Mouse (Mus musculus) testis, adult 2 months (tissue): ENCODE measurements around the gene Raet1e. TPM values are rescaled to one million over a fixed set of nuclear protein-coding genes. Genes with fewer than 3 reads are reported as not detected.
"Not testable (repeated sequence)": the region's sequence is repeated elsewhere in the genome, so short reads cannot be mapped to it uniquely, and the experiment has no call there.

Experiments used
- H3K27ac ChIP-seq: fragments of 200-500 bp; 2 replicates; pipeline ENCODE4 v1.5.1; 2012; ENCODE audit warnings: low read depth, low read length; ENCODE audit not compliant: control insufficient read depth, insufficient read depth
- H3K27me3 ChIP-seq: fragments of 200-500 bp; 2 replicates; pipeline ENCODE4 v1.6.1; 2012; ENCODE audit warnings: mild to moderate bottlenecking, low read length, moderate library complexity; ENCODE audit not compliant: control insufficient read depth, insufficient read depth
- H3K36me3 ChIP-seq: fragments of 200-500 bp; 2 replicates; pipeline ENCODE4 v1.6.1; 2012; ENCODE audit warnings: mild to moderate bottlenecking, low read length; ENCODE audit not compliant: control insufficient read depth, insufficient read depth
- H3K4me1 ChIP-seq: fragments of 200-500 bp; 2 replicates; pipeline ENCODE4 v1.6.1; 2012; ENCODE audit warnings: low read length; ENCODE audit not compliant: control insufficient read depth, insufficient read depth
- H3K4me3 ChIP-seq: fragments of 200-500 bp; 2 replicates; pipeline ENCODE4 v1.5.1; 2012; ENCODE audit warnings: low read depth, mild to moderate bottlenecking, low read length, moderate library complexity, mixed read lengths; ENCODE audit not compliant: control insufficient read depth
- CTCF ChIP-seq: fragments of 200-500 bp; IDR thresholded peaks from 2 replicates; pipeline ENCODE4 v1.5.1; 2012; ENCODE audit warnings: low read depth, mild to moderate bottlenecking, inconsistent platforms, low read length, moderate library complexity; ENCODE audit not compliant: control insufficient read depth, insufficient read depth, insufficient replicate concordance
- POLR2A ChIP-seq: fragments of 200-500 bp; IDR thresholded peaks from 2 replicates; pipeline ENCODE4 v1.6.1; 2012; ENCODE audit warnings: low read depth, mild to moderate bottlenecking, inconsistent platforms, low read length, moderate library complexity; ENCODE audit not compliant: control insufficient read depth
- polyA plus RNA-seq: library from polyadenylated mRNA; depleted of rRNA; stranded (reverse); fragments of >200 nt; gene quantifications from 2 replicates; pipeline ENCODE4 v1.2.3, GENCODE M21; 2012

Raet1e gene
- polyA plus RNA-seq, 1 experiment, result 0.12 TPM

DNA sequence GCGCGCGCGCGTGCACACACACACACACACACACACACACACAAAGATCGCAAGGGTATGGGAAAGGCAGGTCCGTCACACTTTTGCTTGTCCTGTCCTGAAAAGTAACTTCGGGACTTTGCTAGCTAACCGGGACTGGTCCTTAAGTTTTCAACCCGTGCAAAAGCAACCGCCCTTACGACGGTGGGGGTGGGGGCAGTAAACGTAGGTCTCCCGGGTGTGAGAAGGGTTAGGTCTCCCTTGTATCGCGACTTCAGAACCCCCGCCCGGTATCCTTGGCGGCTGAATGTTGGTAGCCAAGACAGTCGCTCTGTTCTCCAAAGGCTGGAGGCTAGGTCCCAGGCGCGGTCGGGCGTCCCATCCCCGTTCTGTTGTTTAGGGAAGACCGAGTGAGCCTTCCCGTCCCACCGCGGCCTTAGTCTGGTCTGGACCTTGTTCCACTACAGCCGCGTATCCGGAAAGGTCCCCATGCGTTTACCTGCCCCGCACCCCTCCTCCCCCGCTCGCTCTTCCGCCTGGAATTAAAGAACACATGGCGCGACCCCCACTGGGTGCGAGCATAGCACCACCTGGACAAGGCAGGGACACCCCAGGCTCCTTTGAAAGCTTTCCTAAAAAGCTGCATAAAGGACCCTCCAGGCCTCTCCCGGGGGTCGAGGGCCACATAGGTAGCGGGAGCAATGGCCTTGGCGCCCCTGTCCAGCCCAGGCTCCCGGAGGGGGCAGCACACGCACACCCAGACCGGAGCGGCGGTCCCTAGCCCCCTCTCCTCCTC, 8.5 kb upstream of the Raet1e start:
- no peak overlapping the region for H3K27ac ChIP-seq
- H3K4me1 ChIP-seq, result peaks cover 16% of the 10 kb centered on the region
- no peak overlapping the region; the same call in 1 of the 2 replicates for H3K4me3 ChIP-seq
- H3K27me3 ChIP-seq, result no peaks in the 10 kb centered on the region
- H3K36me3 ChIP-seq, result no peaks in the 10 kb centered on the region
- TF ChIP-seq CTCF (no peak), POLR2A (no peak)

DNA sequence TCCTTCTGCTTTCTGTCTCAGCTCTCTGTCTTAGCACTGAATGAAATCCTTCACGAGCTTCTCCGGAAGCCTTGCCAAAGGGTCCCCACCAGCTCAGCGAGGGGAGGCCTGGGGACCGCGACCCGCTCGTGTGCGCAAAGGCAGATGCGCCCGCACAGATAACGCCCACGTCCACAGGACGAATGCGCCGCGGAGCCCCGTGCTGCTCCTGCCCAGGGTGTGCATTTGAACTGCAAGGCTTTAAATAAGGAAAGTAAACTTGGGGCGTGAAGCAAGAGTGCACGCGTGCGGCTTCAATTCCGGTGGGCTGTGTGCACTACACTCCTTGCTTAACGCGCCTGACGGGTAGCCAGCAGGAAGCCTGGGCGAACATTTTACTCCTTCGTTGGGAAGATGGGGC, 7.8 kb upstream of the Raet1e start:
- TF ChIP-seq CTCF, result no peak
- TF ChIP-seq POLR2A, result no peak
- H3K4me1 ChIP-seq, result peaks cover 16% of the 10 kb centered on the region
- H3K4me3 ChIP-seq, result no peak overlapping the region
- no peaks in the 10 kb centered on the region for H3K36me3 ChIP-seq
- H3K27ac ChIP-seq, result no peak overlapping the region
- H3K27me3 ChIP-seq, result no peaks in the 10 kb centered on the region

DNA sequence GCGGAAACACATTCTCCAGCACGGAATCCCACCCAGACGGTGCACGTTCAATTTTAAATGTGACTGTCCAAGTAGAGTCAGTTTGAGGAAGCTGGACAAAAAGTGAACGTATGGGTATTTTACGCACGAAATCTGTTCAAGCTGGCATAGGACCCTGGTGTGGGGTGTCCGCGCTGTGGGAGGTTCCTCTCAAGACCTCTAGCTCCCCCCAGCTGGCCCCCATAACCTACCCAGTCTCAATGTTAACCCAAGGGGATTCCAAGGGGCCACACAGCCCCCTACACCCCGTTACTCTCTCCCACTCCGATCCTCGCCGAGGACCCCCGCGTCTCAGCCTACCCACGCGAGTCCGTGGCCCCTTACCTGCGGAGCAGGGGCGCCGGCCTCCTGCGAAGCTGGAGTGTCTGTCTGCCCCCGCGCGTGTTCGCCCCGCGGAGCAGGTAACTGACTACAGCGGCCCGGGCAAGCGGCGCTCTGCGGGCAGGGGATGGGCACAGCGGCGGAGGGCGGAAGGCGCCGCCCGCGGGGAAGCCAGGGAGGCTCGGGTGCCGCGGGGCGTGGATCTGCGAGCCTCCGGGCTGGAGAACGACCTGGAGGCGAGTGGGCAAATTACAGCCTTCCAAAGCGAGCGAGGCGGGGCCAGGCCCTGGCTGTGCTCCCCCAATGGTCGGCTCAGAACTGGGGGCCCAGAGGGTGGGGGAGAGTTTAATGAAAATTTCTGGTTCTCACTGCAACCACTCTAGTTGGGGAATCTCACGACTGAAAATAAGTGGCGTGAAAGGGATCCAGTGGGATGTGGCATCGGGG, 7.1 kb upstream of the Raet1e start:
- not testable (repeated sequence) for H3K36me3 ChIP-seq, H3K4me3 ChIP-seq, H3K27me3 ChIP-seq, H3K27ac ChIP-seq
- peaks cover 16% of the 10 kb centered on the region for H3K4me1 ChIP-seq

DNA sequence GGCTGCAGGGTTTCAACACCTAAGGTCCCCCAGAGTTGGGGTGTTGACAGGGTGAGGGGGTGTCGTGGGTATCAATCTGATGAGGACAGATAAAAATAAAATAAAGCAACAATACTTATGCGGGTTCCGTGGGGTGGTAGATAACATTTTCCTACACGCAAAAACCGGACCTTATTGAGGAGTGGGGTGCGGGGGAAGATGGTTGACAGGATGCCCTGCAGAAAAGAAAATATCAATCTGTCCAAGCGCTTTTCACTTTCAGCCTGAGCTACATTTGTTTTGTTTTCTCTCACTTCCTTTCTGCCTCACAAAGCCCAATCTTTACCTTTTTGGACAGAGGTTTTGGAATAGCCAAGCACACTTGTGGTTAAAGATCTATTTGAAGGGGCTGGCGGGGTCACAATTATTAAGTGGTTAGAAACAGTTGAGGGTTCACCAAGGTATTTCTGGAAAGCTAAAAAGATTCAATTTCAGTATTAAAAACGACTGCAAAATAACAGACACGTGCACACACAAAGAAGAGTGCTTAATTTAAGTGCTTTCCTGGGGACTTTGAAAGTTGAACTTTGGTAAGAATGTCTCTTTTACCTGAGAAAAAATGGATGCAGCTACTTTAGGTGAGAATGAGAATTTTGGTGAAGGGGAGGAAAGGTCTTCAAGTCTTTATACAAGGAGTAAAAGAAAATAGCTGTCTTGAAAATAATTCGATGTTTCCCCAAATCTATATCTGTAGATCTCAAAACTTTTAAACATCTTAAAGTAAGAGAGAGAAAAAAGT, 6.3 kb upstream of the Raet1e start:
- H3K27ac ChIP-seq, H3K4me3 ChIP-seq, H3K36me3 ChIP-seq, H3K27me3 ChIP-seq: not testable (repeated sequence)
- peaks cover 16% of the 10 kb centered on the region for H3K4me1 ChIP-seq

DNA sequence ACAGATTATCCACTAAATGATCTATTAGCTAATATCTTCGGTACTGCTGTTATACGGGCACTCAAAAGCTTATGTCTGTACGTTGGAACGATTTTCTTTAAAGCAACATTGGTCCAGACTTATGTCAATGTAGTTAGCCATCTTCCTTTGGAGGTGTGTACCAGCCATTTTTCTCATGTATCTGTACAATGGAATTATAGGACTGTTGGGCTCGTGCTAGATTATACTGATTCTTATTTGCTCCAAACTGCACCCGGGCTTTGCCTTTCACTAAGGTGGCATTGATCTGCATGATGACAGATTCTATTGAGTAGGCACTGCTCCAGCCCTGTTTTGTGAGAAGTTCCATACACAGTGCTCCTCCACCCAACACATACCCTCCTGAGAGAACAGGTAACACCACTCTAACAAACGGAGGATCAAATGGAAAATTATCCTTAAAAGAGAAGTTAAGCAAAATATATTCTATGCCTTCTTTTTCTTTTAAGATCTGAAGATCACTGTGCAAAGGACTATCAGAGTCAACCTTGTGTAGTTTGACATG, 5.2 kb upstream of the Raet1e start:
- peaks cover 14% of the 10 kb centered on the region for H3K4me1 ChIP-seq
- not testable (repeated sequence) for H3K27ac ChIP-seq, H3K36me3 ChIP-seq, H3K4me3 ChIP-seq, H3K27me3 ChIP-seq

DNA sequence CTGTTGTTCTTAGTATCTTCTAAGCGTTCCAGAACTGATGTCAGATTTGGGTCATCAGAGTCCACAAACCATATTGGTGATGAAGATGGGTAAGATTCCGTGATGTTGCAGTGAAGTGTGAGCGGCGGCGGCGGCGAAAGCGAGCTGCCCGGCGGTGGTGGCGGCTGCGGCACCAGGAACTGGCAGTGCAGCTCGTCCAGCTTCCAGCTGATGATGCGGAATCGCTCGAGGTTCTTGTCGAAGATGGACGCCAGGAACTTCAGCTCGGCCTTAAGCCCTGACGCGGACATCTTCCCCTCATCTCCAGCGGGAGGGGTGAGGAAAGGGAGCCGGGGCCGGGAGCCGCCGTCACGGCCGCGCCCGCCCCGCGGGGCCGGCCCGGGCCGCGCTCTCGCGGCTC, 4.2 kb upstream of the Raet1e start:
- not testable (repeated sequence) for H3K27me3 ChIP-seq, H3K36me3 ChIP-seq, H3K27ac ChIP-seq
- peaks cover 13% of the 10 kb centered on the region for H3K4me1 ChIP-seq
- H3K4me3 ChIP-seq, result peak overlapping the region; percentile 34

DNA sequence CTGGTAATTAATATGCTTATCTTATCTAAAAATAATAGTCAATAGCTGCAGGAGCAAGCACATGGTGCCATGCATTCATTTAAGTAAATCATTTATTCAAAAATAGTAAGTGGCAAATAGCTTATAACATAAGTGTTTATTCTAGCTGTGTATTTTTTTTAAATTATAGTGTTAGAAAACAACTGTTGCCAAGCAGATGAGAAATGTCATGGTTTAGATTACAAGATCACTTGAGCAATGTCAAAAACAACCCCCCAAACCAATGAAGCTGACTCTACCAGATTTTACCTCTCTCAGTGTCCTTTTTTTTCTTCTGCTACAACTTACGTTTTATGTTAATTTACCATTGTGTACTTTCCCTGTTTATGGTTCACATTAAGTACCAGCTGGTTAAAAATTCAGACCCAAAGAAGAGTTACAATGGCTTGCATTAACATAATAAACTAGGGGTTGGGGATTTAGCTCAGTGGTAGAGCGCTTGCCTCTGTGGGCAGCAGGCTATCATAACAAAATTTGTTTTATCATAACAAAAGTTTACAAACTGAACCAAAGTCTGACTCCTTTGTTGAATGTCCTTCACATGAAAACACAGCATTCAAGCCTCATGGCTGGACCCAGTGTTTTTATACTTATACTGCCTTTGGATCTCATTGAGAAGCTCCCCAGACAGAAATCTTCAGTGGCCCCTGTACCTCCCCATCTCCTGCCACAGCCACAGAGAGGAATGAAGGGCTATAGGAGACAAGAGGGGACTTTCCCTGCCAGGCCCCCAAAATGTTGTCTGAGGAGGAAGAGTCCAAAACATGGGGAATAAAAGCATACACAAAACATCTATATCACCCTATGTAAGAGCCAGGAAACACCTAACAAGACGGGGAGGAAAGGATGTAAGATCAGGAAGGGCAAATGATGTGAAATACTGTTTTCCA, 3.2 kb upstream of the Raet1e start:
- TF ChIP-seq POLR2A (no peak), CTCF (no peak)
- Histone ChIP-seq H3K36me3 (no peaks in the 10 kb centered on the region), H3K4me1 (peaks cover 11% of the 10 kb centered on the region), H3K27me3 (no peaks in the 10 kb centered on the region), H3K4me3 (no peak overlapping the region), H3K27ac (no peak overlapping the region)
